Mouse (Mus musculus) forebrain, embryonic 14.5 days (tissue): ENCODE data around the gene Dph3. TPM values are rescaled to one million over a fixed set of nuclear protein-coding genes. Genes with fewer than 3 reads are reported as not detected.
"Not testable (repeated sequence)": the region's sequence is repeated elsewhere in the genome, so short reads cannot be mapped to it uniquely, and the experiment has no call there.

ENCODE experiments used
- ATAC-seq: fragments of 200-750 bp; cut with Nextera tagmentation; 2 replicates; pipeline ENCODE4 v1.8.0; 2017; ENCODE audit warnings: mild to moderate bottlenecking, moderate library complexity
- DNase-seq: peaks from one replicate; pipeline ENCODE4 v3.0.0-alpha.2; 2015; ENCODE audit warnings: low spot score
- H3K27ac ChIP-seq: fragments of 300-500 bp; sonication (generic); 2 replicates; pipeline ENCODE4 v1.5.1; 2014; ENCODE audit warnings: low read depth, mild to moderate bottlenecking, control low read depth, low read length, moderate library complexity
- H3K27me3 ChIP-seq: fragments of 300-500 bp; sonication (generic); replicated peaks from 2 replicates; pipeline ENCODE4 v1.6.1; 2014; ENCODE audit warnings: low read length, control low read depth, mixed read lengths; ENCODE audit not compliant: control insufficient read depth, insufficient read depth
- H3K36me3 ChIP-seq: fragments of 300-500 bp; sonication (generic); 2 replicates; pipeline ENCODE4 v1.6.1; 2014; ENCODE audit warnings: low read length, control low read depth; ENCODE audit not compliant: control insufficient read depth, insufficient read depth
- H3K4me1 ChIP-seq: fragments of 300-500 bp; sonication (generic); 2 replicates; pipeline ENCODE4 v1.6.1; 2014; ENCODE audit warnings: antibody characterized with exemption, low read length, control low read depth; ENCODE audit not compliant: control insufficient read depth, insufficient read depth
- H3K4me2 ChIP-seq: fragments of 300-500 bp; sonication (generic); 2 replicates; pipeline ENCODE4 v1.6.1; 2014; ENCODE audit warnings: mild to moderate bottlenecking, control low read depth, low read length
- H3K4me3 ChIP-seq: fragments of 300-500 bp; sonication (generic); 2 replicates; pipeline ENCODE4 v1.5.1; 2014; ENCODE audit warnings: low read depth, low read length, control low read depth
- H3K9ac ChIP-seq: fragments of 300-500 bp; sonication (generic); 2 replicates; pipeline ENCODE4 v1.6.1; 2014; ENCODE audit warnings: mild to moderate bottlenecking, low read length, control low read depth, moderate library complexity
- H3K9me3 ChIP-seq: fragments of 300-500 bp; sonication (generic); replicated peaks from 2 replicates; pipeline ENCODE4 v1.6.1; 2016; ENCODE audit warnings: low read length, control low read depth, mixed read lengths; ENCODE audit not compliant: control insufficient read depth
- WGBS: fragments of 180-500 bp; shearing (Covaris S2); extraction: QIAGEN DNeasy Blood & Tissue Kit; methylation state at CpG from one replicate; pipeline ENCODE4 v1.1.7; 2014; 5-methylcytosine and 5-hydroxymethylcytosine counted together
- polyA plus RNA-seq: library from polyadenylated mRNA; unstranded; fragments of >200 nt; fragmentation: Nextera tagmentation; extraction: Ambion mirVana; gene quantifications from 2 replicates; pipeline ENCODE4 v1.2.1, GENCODE M21; 2014

The Dph3 gene
- polyA plus RNA-seq, 1 experiment from 2014 or later = 93.3 TPM

DNA sequence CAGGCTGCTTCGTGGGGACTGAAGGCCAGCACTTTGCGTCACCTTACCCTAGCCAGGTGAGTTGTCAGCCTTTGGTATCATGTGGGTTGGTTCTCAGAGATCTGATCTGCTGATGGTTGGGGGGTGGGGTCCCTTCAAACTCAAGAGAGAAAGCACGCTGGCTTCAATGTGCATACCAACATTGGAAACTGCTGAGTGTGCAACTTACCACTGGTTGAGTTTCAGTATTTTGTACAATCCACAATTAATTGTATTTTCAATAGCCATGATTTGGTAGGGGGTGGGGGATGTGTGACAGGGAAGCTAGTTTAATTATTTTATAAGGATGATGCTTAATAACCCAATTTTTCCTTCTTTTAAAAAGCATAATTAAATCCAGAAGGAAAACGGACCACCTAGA lies 6.2 kb upstream of the Dph3 start:
- Histone ChIP-seq H3K27ac (no peak overlapping the region), H3K9me3 (no peaks in the 10 kb centered on the region), H3K4me3 (no peak overlapping the region), H3K36me3 (peaks cover 37% of the 10 kb centered on the region), H3K27me3 (no peaks in the 10 kb centered on the region), H3K4me2 (no peak overlapping the region), H3K4me1 (0 out of 2 replicates have a peak, but pooled peaks cover 2% of the 10 kb centered on the region), H3K9ac (no peak overlapping the region)
- DNase-seq = no peak
- no peak for ATAC-seq
- WGBS = 86% methylated on average over 4 of the region's 4 CpGs

DNA sequence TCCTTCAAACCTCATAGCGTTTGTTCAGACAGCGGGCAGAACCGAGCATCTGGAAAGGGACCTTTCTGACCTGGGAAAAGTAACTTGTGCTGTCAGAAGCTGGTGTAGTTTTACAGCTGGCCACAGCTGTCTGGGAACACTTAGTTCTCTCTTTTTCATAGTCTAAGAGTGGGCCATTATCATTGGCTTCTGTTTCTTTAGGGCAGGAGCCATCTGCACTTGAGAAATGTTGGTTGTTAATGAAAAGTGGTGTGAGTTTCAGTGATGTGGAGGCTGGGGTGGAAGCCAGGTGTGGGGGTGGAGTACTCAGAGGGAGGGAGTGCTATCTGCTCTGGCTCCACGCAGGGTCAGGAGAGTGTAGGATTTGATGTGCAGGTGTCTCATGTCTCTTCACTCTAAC lies 5.6 kb upstream of the Dph3 start:
- Histone ChIP-seq H3K36me3 (peaks cover 32% of the 10 kb centered on the region; the same call in 1 of the 2 replicates), H3K27ac (no peak overlapping the region), H3K9ac (no peak overlapping the region), H3K4me3 (no peak overlapping the region), H3K4me2 (no peak overlapping the region), H3K4me1 (peaks cover 8% of the 10 kb centered on the region; the same call in 1 of the 2 replicates), H3K9me3 (no peaks in the 10 kb centered on the region), H3K27me3 (no peaks in the 10 kb centered on the region)
- no peak for ATAC-seq
- 95% methylated on average over 4 of the region's 4 CpGs for WGBS
- DNase-seq = no peak

DNA sequence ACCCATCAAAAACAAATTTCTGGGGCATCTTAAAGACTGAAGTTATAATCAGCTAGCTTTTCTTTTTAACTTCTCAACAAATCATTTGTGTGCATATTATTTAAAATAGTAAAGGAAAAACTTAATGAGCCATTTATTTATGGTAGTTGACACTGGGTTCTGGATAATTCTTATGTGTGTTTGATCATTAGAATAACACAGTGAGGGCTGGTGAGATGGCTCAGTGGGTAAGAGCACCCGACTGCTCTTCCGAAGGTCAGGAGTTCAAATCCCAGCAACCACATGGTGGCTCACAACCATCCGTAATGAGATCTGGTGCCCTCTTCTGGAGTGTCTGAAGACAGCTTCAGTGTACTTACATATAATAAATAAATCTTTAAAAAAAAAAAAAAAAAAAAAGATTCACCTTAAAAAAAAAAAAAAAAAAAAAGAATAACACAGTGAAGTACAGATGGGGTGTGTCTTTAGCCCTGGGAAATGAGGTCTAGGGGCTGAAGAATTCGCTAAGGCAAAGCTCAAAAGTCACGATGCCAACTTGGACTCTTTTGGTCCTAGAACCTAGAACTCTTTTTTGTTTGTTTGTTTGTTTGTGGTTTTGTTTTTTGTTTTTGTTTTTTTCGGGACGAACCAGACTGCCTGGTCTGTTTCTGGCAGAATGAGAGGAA lies 2.2 kb upstream of the Dph3 start:
- Histone ChIP-seq H3K4me1 (peaks cover 12% of the 10 kb centered on the region; the same call in 1 of the 2 replicates), H3K36me3 (peaks cover 12% of the 10 kb centered on the region)
- H3K4me3 ChIP-seq, H3K9ac ChIP-seq, ATAC-seq, H3K4me2 ChIP-seq, DNase-seq, H3K27me3 ChIP-seq, H3K27ac ChIP-seq, H3K9me3 ChIP-seq: not testable (repeated sequence)
- 90% methylated on average over 7 of the region's 7 CpGs for WGBS

DNA sequence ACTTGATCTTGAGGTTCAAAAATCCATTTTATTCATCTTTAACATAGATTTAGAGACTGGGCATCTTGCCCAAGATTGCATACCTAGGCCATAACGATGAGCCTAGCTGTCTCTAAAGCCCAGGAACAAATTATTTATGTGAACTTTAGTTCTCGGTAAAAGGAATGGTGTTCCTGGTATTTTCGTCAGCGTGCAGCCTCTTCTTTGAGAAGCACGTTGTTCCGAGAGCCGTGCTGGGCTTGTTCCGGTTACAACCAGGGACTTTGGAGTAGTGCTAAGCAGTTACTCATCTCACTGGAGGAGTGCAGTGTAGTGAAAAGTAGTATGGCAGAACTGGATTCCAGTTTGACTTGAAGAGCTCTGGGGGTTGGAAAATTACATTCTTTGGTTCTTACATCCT lies 697 bp upstream of the Dph3 start:
- peak overlapping the region; percentile 45 for H3K4me3 ChIP-seq

DNA sequence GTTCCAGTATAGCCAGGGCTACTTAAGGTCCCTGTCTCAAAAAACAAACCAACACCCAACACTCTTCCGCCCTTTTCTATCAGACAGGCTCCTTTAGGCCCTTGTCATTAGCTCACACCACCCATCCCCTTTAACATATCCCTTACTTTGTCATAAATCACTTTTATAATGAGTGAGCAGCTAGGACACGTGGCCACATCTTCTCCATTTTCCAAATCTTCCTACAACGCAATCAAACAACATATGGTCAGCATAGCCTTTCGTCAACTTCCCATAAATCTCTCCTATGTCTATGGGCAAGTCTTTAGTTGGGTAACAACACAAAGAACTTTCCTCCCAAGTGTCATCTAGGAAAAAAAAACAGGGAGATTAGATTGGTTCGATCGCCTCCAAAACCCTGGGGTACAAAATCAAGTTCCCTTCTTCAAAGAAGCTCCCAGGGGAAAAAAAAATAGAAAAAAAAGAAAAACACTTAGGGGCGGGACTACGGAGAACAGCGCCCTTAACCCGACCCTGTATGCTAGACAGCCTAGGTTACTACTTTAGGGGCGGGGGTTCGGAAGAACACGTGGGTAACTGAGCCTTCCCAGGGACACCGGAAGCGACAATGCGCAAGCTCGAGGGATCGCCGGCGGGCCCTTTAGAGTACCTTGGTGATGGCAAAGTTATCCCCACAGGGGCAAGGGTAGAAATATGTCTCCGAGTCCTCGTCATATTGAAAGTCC lies 606 bp downstream of the Dph3 start, which contains the start of gene Oxnad1:
Gene Oxnad1 (plus strand): TSS at position 614 of the 725 bp plus-strand sequence.
- peak within 1 kb of the TSS; percentile 85 for H3K4me2 ChIP-seq
- no peaks in the 10 kb centered on the region for H3K27me3 ChIP-seq
- no peaks in the 10 kb centered on the region for H3K9me3 ChIP-seq
- peak within 1 kb of the TSS; percentile 45 for H3K4me3 ChIP-seq
- WGBS = 4% methylated on average over 22 of the region's 22 CpGs
- ATAC-seq (peak; percentile 98), DNase-seq (peak; percentile 94)
- peak within 1 kb of the TSS; percentile 70 for H3K27ac ChIP-seq
- peaks cover 12% of the 10 kb centered on the region; the same call in 1 of the 2 replicates for H3K4me1 ChIP-seq
- H3K36me3 ChIP-seq = peaks cover 26% of the 10 kb centered on the region
- H3K9ac ChIP-seq = peak within 1 kb of the TSS; percentile 75

More for the DNA sequence above, 697 bp upstream of the Dph3 start:
- H3K9ac ChIP-seq = peak overlapping the region; percentile 75
- no peaks in the 10 kb centered on the region for H3K27me3 ChIP-seq
- ATAC-seq = no peak
- WGBS = 19% methylated on average over 8 of the region's 8 CpGs
- H3K36me3 ChIP-seq = peaks cover 17% of the 10 kb centered on the region
- peak overlapping the region; percentile 85 for H3K4me2 ChIP-seq
- H3K9me3 ChIP-seq = no peaks in the 10 kb centered on the region
- DNase-seq = no peak
- no peak overlapping the region for H3K27ac ChIP-seq
- H3K4me1 ChIP-seq = peaks cover 12% of the 10 kb centered on the region; the same call in 1 of the 2 replicates

DNA sequence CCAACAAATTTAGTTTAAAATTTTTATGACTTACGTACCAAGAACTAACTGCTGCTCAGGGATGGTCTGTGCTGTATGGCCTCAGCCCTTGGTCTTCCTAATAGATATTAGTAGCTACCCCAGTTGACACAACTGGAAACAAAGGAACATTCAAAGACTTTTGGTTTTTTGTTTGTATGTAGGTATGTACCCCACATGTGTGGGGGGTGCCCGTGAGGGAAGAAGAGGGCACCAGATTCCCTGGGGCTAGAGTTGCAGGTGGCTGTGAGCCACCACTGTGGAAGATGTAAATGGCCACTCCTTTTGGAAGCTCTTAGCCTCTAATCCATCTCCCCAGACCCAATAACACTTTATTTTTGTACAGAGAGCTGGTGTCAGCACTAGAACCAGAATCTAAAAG lies 2.1 kb downstream of the Dph3 start:
- H3K9ac ChIP-seq = no peak overlapping the region
- H3K4me1 ChIP-seq = peaks cover 12% of the 10 kb centered on the region; the same call in 1 of the 2 replicates
- H3K4me2 ChIP-seq = no peak overlapping the region
- no peak overlapping the region for H3K27ac ChIP-seq
- ATAC-seq (no peak), DNase-seq (no peak)
- no peaks in the 10 kb centered on the region for H3K27me3 ChIP-seq
- 87% methylated on average over 2 of the region's 2 CpGs for WGBS
- peaks cover 26% of the 10 kb centered on the region for H3K36me3 ChIP-seq
- no peak overlapping the region for H3K4me3 ChIP-seq
- no peaks in the 10 kb centered on the region for H3K9me3 ChIP-seq

DNA sequence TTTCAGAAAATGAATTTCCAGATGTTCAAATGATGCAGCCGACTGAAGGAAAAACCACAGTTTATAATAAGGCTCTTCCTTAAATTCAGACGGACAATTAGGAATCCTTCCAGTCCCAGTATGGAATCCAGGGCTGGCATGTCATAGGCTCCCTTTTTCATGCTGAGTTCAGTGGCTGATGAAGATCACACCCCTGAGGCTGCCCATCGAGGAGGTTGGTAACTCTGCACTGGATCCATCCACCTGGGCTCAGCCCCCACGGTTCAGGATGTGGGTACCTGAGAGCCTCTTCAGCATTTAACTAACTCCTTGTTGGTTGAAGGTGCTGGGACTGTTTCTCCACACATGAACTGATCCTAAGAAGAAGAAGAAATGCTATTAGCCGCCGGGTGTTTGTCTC lies 2.6 kb downstream of the Dph3 start:
- ATAC-seq (no peak), DNase-seq (no peak)
- Histone ChIP-seq H3K36me3 (peaks cover 26% of the 10 kb centered on the region), H3K9me3 (no peaks in the 10 kb centered on the region), H3K9ac (no peak overlapping the region), H3K27me3 (no peaks in the 10 kb centered on the region), H3K27ac (no peak overlapping the region), H3K4me3 (no peak overlapping the region), H3K4me1 (peaks cover 12% of the 10 kb centered on the region; the same call in 1 of the 2 replicates), H3K4me2 (no peak overlapping the region)
- 95% methylated on average over 6 of the region's 6 CpGs for WGBS

DNA sequence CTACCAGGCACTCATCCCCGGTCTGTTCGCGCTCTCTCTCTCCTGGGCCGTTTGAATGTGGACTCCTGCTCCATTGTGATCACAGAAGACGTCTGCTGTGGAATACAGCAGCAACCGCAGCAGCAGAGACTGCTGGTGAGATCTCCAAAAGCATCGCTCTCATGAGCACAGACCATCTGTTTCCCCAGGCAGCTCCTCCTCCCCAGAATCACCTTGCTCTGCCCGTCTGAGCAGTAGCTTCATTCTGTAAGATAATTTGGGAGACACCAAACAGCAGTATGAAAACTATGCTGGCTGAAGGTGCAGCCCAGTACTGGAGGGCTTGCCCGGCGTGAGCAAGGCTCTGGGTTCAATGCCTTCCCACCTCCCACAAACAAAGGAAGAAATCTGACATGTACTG lies 4.5 kb downstream of the Dph3 start:
- Histone ChIP-seq H3K4me2 (no peak overlapping the region), H3K9me3 (no peaks in the 10 kb centered on the region), H3K36me3 (peaks cover 26% of the 10 kb centered on the region), H3K4me1 (peaks cover 4% of the 10 kb centered on the region; the same call in 1 of the 2 replicates), H3K9ac (no peak overlapping the region), H3K4me3 (no peak overlapping the region), H3K27me3 (no peaks in the 10 kb centered on the region), H3K27ac (no peak overlapping the region)
- ATAC-seq (no peak), DNase-seq (no peak)
- 85% methylated on average over 10 of the region's 10 CpGs for WGBS
